Mouse (Mus musculus) kidney, embryonic 14.5 days (tissue): ENCODE data around the gene Lyrm9. TPM values are rescaled to one million over a fixed set of nuclear protein-coding genes. Genes with fewer than 3 reads are reported as not detected.

Experiments used
- ATAC-seq: fragments of 200-750 bp; cut with Nextera tagmentation; 2 replicates; pipeline ENCODE4 v1.8.0; 2017; ENCODE audit warnings: moderate number of reproducible peaks, mild to moderate bottlenecking, moderate TSS enrichment, moderate library complexity; ENCODE audit not compliant: low FRiP score, low TSS enrichment
- H3K27ac ChIP-seq: fragments of 300-500 bp; sonication (generic); 2 replicates; pipeline ENCODE4 v1.5.1; 2014; ENCODE audit warnings: low read depth, mild to moderate bottlenecking, low read length, moderate library complexity, mixed read lengths
- H3K27me3 ChIP-seq: fragments of 300-500 bp; sonication (generic); 2 replicates; pipeline ENCODE4 v1.6.1; 2014; ENCODE audit warnings: mild to moderate bottlenecking, low read length; ENCODE audit not compliant: control insufficient read depth, insufficient read depth
- H3K36me3 ChIP-seq: fragments of 300-500 bp; sonication (generic); 2 replicates; pipeline ENCODE4 v1.6.1; 2014; ENCODE audit warnings: low read length, mixed read lengths; ENCODE audit not compliant: control insufficient read depth, insufficient read depth
- H3K4me1 ChIP-seq: fragments of 300-500 bp; sonication (generic); 2 replicates; pipeline ENCODE4 v1.6.1; 2014; ENCODE audit warnings: low read length, mixed read lengths; ENCODE audit not compliant: control insufficient read depth, insufficient read depth
- H3K4me2 ChIP-seq: fragments of 300-500 bp; sonication (generic); replicated peaks from 2 replicates; pipeline ENCODE4 v1.6.1; 2014; ENCODE audit warnings: low read depth, mild to moderate bottlenecking, low read length
- H3K4me3 ChIP-seq: fragments of 300-500 bp; sonication (generic); 2 replicates; pipeline ENCODE4 v1.5.1; 2014; ENCODE audit warnings: mild to moderate bottlenecking, low read length
- H3K9ac ChIP-seq: fragments of 300-500 bp; sonication (generic); 2 replicates; pipeline ENCODE4 v1.6.1; 2014; ENCODE audit warnings: low read depth, mild to moderate bottlenecking, low read length, moderate library complexity
- H3K9me3 ChIP-seq: fragments of 300-500 bp; sonication (generic); 2 replicates; pipeline ENCODE4 v1.6.1; 2016; ENCODE audit warnings: low read length; ENCODE audit not compliant: control insufficient read depth
- WGBS: fragments of 180-500 bp; shearing (Covaris S2); extraction: QIAGEN DNeasy Blood & Tissue Kit; methylation state at CpG from one replicate; pipeline ENCODE4 v1.1.7; 2014; 5-methylcytosine and 5-hydroxymethylcytosine counted together
- polyA plus RNA-seq: library from polyadenylated mRNA; unstranded; fragments of >200 nt; fragmentation: Nextera tagmentation; extraction: Ambion mirVana; gene quantifications from 2 replicates; pipeline ENCODE4 v1.2.1, GENCODE M21; 2014

Gene Lyrm9
- polyA plus RNA-seq, 1 experiment from 2014 or later = 25.5 TPM

GRCm38 (mm10) chr11:78791582-78791981, 34.8 kb upstream of the Lyrm9 start:
- WGBS = 32% methylated on average over 4 of the region's 4 CpGs
- peak overlapping the region; percentile 20; the same call in 1 of the 2 replicates for H3K27ac ChIP-seq
- ATAC-seq = no peak

GRCm38 (mm10) chr11:78792055-78792454, 34.3 kb upstream of the Lyrm9 start:
- Histone ChIP-seq H3K27ac (peak overlapping the region; percentile 20; the same call in 1 of the 2 replicates), H3K4me2 (no peak overlapping the region), H3K4me1 (peaks cover 15% of the 10 kb centered on the region), H3K9ac (no peak overlapping the region), H3K9me3 (no peaks in the 10 kb centered on the region), H3K36me3 (no peaks in the 10 kb centered on the region), H3K4me3 (no peak overlapping the region), H3K27me3 (no peaks in the 10 kb centered on the region)
- no peak; the same call in 1 of the 2 replicates for ATAC-seq
- 47% methylated on average over 5 of the region's 5 CpGs for WGBS

More at GRCm38 (mm10) chr11:78791582-78791981, 34.8 kb upstream of the Lyrm9 start:
- Histone ChIP-seq H3K9ac (no peak overlapping the region), H3K4me1 (peaks cover 15% of the 10 kb centered on the region), H3K27me3 (no peaks in the 10 kb centered on the region), H3K9me3 (no peaks in the 10 kb centered on the region), H3K4me3 (no peak overlapping the region), H3K4me2 (no peak overlapping the region), H3K36me3 (no peaks in the 10 kb centered on the region)

- Histone ChIP-seq H3K4me1 (peaks cover 15% of the 10 kb centered on the region), H3K9ac (no peak overlapping the region), H3K27ac (no peak overlapping the region), H3K36me3 (no peaks in the 10 kb centered on the region), H3K9me3 (no peaks in the 10 kb centered on the region), H3K4me2 (peak overlapping the region; percentile 25), H3K27me3 (no peaks in the 10 kb centered on the region), H3K4me3 (no peak overlapping the region)
- no peak; the same call in 1 of the 2 replicates for ATAC-seq
- WGBS = 38% methylated on average over 11 of the region's 11 CpGs
Observed at GRCm38 (mm10) chr11:78792465-78792864, 33.9 kb upstream of the Lyrm9 start.

- no peak for ATAC-seq
Observed at GRCm38 (mm10) chr11:78793116-78793515, 33.3 kb upstream of the Lyrm9 start.

DNA sequence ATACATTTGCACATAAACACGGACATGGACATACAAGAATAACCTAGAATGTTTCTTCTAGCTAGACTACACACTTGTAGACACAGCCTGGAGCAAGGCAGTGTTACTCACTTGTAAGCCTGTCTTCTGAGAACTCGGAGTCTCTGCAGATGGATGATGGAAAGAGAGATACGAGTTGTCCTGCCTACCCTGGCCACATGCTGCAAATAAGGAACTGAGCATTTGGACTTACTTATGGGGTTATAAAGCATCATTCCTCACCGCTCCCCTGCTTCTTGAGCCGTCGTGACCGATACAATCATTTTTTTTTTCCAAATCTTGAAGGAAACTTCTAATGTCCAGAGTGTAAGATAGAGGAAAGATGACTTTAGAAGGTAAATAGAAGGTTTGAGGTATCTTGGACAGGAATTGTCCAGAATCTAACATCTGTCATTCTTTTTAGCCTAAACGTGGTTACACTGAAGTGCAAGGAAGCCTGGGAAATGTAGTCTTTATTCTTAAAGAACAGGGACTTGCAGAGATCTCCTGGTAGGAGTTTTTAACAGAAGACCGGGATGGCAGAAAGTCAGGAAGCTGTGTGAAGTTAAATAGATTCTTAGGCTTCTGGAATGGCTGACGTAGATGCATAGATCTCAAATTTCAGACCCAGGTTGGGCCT, 30.2 kb upstream of the Lyrm9 start:
- no peak overlapping the region for H3K4me2 ChIP-seq
- 76% methylated on average over 10 of the region's 10 CpGs for WGBS
- no peak overlapping the region for H3K27ac ChIP-seq
- no peak for ATAC-seq
- no peak overlapping the region for H3K9ac ChIP-seq
- no peaks in the 10 kb centered on the region for H3K27me3 ChIP-seq
- no peaks in the 10 kb centered on the region for H3K36me3 ChIP-seq
- H3K4me3 ChIP-seq = no peak overlapping the region
- H3K9me3 ChIP-seq = no peaks in the 10 kb centered on the region
- H3K4me1 ChIP-seq = peaks cover 11% of the 10 kb centered on the region; the same call in 1 of the 2 replicates

More at GRCm38 (mm10) chr11:78793116-78793515, 33.3 kb upstream of the Lyrm9 start:
- H3K27me3 ChIP-seq = no peaks in the 10 kb centered on the region
- peak overlapping the region; percentile 25; the same call in 1 of the 2 replicates for H3K4me2 ChIP-seq
- no peaks in the 10 kb centered on the region for H3K36me3 ChIP-seq
- H3K4me1 ChIP-seq = peaks cover 15% of the 10 kb centered on the region
- WGBS = 79% methylated on average over 11 of the region's 11 CpGs
- no peak overlapping the region for H3K9ac ChIP-seq
- H3K27ac ChIP-seq = no peak overlapping the region
- H3K9me3 ChIP-seq = no peaks in the 10 kb centered on the region
- H3K4me3 ChIP-seq = no peak overlapping the region

GRCm38 (mm10) chr11:78801094-78801493, 25.3 kb upstream of the Lyrm9 start:
- ATAC-seq = no peak
- H3K4me1 ChIP-seq = no peaks in the 10 kb centered on the region
- no peak overlapping the region for H3K4me2 ChIP-seq
- no peaks in the 10 kb centered on the region for H3K27me3 ChIP-seq
- H3K27ac ChIP-seq = no peak overlapping the region
- no peaks in the 10 kb centered on the region for H3K36me3 ChIP-seq
- H3K4me3 ChIP-seq = no peak overlapping the region
- H3K9ac ChIP-seq = no peak overlapping the region
- 87% methylated on average over 4 of the region's 4 CpGs for WGBS
- H3K9me3 ChIP-seq = no peaks in the 10 kb centered on the region

DNA sequence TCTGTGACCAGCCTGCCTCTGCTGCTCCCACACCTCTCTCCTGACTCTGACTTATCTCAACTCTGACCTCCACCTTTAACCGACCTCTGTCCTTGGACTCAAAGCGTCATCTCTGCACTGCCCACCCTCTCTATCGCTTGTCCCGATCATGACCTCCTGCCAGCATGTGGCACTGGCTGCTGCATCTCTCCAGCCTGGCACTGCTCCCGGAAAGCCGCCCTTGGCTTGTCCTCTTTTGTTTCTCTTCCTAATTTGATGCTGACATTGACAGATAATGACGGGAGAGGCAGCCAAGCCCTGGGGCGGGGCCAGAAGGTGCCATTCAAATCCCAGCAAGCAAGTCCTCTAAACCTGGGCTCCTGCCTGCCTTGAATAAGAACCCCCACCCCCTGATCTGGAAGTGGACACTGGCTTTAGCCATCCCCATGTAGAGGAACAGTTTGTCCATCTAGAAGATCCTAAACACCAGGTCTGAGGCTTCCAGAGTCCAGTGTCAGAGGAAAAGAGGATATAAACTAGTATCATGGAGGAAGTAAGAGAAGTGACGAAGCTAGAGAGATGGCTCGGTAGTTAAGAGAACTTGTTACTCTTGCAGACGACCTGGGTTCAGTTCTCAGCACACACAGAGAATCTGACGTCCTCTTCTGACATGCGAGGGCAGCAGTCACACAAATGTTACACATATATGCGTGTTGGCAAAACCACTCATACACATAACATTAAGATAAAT, 22.6 kb upstream of the Lyrm9 start:
- Histone ChIP-seq H3K9me3 (no peaks in the 10 kb centered on the region), H3K4me2 (no peak overlapping the region), H3K27me3 (no peaks in the 10 kb centered on the region), H3K4me1 (no peaks in the 10 kb centered on the region), H3K4me3 (no peak overlapping the region), H3K36me3 (no peaks in the 10 kb centered on the region), H3K9ac (no peak overlapping the region), H3K27ac (no peak overlapping the region)
- ATAC-seq = no peak
- WGBS = 66% methylated on average over 14 of the region's 14 CpGs

- H3K4me2 ChIP-seq = no peak overlapping the region
- no peak overlapping the region for H3K9ac ChIP-seq
- no peaks in the 10 kb centered on the region for H3K4me1 ChIP-seq
- H3K27ac ChIP-seq = no peak overlapping the region
- no peaks in the 10 kb centered on the region for H3K9me3 ChIP-seq
- WGBS = 86% methylated on average over 6 of the region's 6 CpGs
- no peaks in the 10 kb centered on the region for H3K27me3 ChIP-seq
- ATAC-seq = no peak
- H3K4me3 ChIP-seq = no peak overlapping the region
- H3K36me3 ChIP-seq = no peaks in the 10 kb centered on the region
Observed at GRCm38 (mm10) chr11:78804551-78804950, 21.8 kb upstream of the Lyrm9 start.

GRCm38 (mm10) chr11:78805198-78805597, 21.2 kb upstream of the Lyrm9 start:
- H3K9ac ChIP-seq = no peak overlapping the region
- WGBS = 79% methylated on average over 6 of the region's 6 CpGs
- no peaks in the 10 kb centered on the region for H3K27me3 ChIP-seq
- no peak overlapping the region for H3K4me3 ChIP-seq
- H3K4me2 ChIP-seq = no peak overlapping the region
- no peak for ATAC-seq
- no peaks in the 10 kb centered on the region for H3K4me1 ChIP-seq
- no peaks in the 10 kb centered on the region for H3K36me3 ChIP-seq
- H3K27ac ChIP-seq = no peak overlapping the region
- H3K9me3 ChIP-seq = no peaks in the 10 kb centered on the region
